Mouse (Mus musculus) liver, adult 2 months (tissue): Measurements from ENCODE around the gene Dpm1.

Experiments used
- CTCF ChIP-seq: fragments of 200-500 bp; IDR thresholded peaks from 2 replicates; pipeline ENCODE4 v1.5.1; 2011; ENCODE audit warnings: low read depth, low read length, control low read depth
- POLR2A ChIP-seq: fragments of 200-500 bp; IDR thresholded peaks from 2 replicates; pipeline ENCODE4 v1.6.1; 2011; ENCODE audit warnings: low read length, control low read depth; ENCODE audit not compliant: insufficient read depth; ENCODE audit errors: extremely low read depth

DNA sequence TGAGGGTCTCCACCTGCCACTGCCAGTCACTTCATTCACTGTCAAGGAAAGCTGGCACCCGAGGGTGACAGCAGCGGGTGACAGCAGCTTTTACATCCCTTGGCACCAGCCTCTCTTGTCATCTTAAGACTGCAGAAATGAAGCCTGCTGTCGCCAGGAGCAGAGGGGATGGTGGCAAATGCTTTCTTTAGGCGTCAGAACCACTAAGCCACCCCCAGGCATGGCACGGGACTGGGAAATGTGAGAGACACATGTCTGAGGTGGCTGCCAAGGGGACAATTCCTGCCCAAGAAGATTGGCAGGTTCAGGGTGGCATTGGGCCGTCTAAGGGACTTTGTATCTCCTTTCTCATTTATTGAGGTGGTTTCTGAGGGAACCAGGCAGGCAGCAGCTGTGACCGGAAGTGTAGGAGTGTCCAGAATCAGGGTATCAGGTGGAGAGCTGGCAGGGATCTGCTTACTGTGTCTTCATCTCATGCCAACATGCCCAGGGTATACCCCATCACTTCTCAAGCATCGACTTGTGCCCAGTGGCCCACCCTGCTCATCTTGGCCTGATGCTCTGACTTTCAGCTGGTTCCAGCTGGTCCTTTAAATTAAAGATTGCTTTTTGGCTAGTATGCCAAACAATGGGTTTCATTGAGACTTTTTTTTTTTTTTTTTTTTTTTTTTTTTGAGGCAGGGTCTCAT, 17.9 kb upstream of the Dpm1 start:
- TF ChIP-seq CTCF (no peak), POLR2A (no peak)
